Mouse (Mus musculus): Measurements from ENCODE around the gene Ager.

DNA sequence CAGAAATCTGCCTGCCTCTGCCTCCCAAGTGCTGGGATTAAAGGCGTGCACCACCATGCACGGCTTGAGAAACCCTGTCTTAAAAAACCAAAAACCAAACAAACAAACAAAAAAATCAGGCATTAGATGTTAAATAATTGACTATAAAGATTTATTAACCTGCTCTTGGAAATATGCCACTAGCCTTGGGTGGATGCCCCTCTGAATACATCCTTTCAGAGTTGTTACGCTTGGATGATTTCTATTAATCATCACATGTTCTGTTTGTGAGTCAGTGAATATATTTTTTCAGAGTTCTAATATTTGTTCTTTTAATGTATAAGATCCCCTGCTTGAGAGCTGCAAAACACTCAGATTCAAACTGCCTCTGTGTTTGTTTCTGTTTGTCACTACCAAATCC, 27.3 kb downstream of the Ager start:
- no peak for TF ChIP-seq CTCF (IDR thresholded peaks at IDR 0.05; ENCODE audit: extremely low read depth, insufficient read depth, insufficient read length, insufficient replicate concordance)
- TF ChIP-seq POLR2A (IDR thresholded peaks at IDR 0.05; ENCODE audit: low read depth, low read length): no peak
